Mouse (Mus musculus) limb, embryonic 14.5 days (tissue): ENCODE data around the gene Pcbd2. TPM values are rescaled to one million over a fixed set of nuclear protein-coding genes. Genes with fewer than 3 reads are reported as not detected.
A peak's percentile ranks its signal among the peaks of the same experiment; 100 is the strongest.

Experiments used
- ATAC-seq: fragments of 200-750 bp; cut with Nextera tagmentation; 2 replicates; pipeline ENCODE4 v1.8.0; 2017; ENCODE audit warnings: low read depth, moderate number of reproducible peaks, moderate TSS enrichment; ENCODE audit not compliant: low FRiP score
- DNase-seq: peaks from one replicate; pipeline ENCODE4 v3.0.0-alpha.2; 2015; ENCODE audit warnings: low spot score
- H3K27ac ChIP-seq: fragments of 300-500 bp; sonication (generic); replicated peaks from 2 replicates; pipeline ENCODE4 v1.5.1; 2014; ENCODE audit warnings: low read depth, mild to moderate bottlenecking, low read length, moderate library complexity, mixed read lengths
- H3K27me3 ChIP-seq: fragments of 300-500 bp; sonication (generic); 2 replicates; pipeline ENCODE4 v1.6.1; 2014; ENCODE audit warnings: low read length, mixed read lengths; ENCODE audit not compliant: control insufficient read depth, insufficient read depth
- H3K36me3 ChIP-seq: fragments of 300-500 bp; sonication (generic); 2 replicates; pipeline ENCODE4 v1.6.1; 2014; ENCODE audit warnings: mild to moderate bottlenecking, low read length, moderate library complexity, mixed read lengths; ENCODE audit not compliant: control insufficient read depth, insufficient read depth
- H3K4me1 ChIP-seq: fragments of 300-500 bp; sonication (generic); 2 replicates; pipeline ENCODE4 v1.6.1; 2014; ENCODE audit warnings: antibody characterized with exemption, low read length, mixed read lengths; ENCODE audit not compliant: control insufficient read depth, insufficient read depth
- H3K4me2 ChIP-seq: fragments of 300-500 bp; sonication (generic); replicated peaks from 2 replicates; pipeline ENCODE4 v1.6.1; 2014; ENCODE audit warnings: low read depth, mild to moderate bottlenecking, low read length, moderate library complexity; ENCODE audit not compliant: severe bottlenecking
- H3K4me3 ChIP-seq: fragments of 300-500 bp; sonication (generic); replicated peaks from 2 replicates; pipeline ENCODE4 v1.5.1; 2014; ENCODE audit warnings: low read length
- H3K9ac ChIP-seq: fragments of 300-500 bp; sonication (generic); 2 replicates; pipeline ENCODE4 v1.6.1; 2014; ENCODE audit warnings: mild to moderate bottlenecking, low read depth, low read length, moderate library complexity; ENCODE audit not compliant: severe bottlenecking
- H3K9me3 ChIP-seq: fragments of 300-500 bp; sonication (generic); 2 replicates; pipeline ENCODE4 v1.6.1; 2016; ENCODE audit warnings: low read length; ENCODE audit not compliant: control insufficient read depth
- POLR2A ChIP-seq: fragments of 200-500 bp; IDR thresholded peaks from 2 replicates; pipeline ENCODE4 v1.8.0; 2012; ENCODE audit warnings: inconsistent platforms, mild to moderate bottlenecking, moderate library complexity, borderline replicate concordance; ENCODE audit not compliant: insufficient read depth, insufficient read length; ENCODE audit errors: extremely low read depth
- WGBS: fragments of 180-500 bp; shearing (Covaris S2); extraction: QIAGEN DNeasy Blood & Tissue Kit; methylation state at CpG from one replicate; pipeline ENCODE4 v1.1.7; 2014; 5-methylcytosine and 5-hydroxymethylcytosine counted together
- polyA plus RNA-seq, 2 experiments: library from polyadenylated mRNA; depleted of rRNA in 1 of 2; stranded (reverse) in 1 of 2; unstranded in 1 of 2; fragments of >200 nt; fragmentation: Nextera tagmentation in 1 of 2; extraction: Ambion mirVana in 1 of 2; gene quantifications; 2 replicates each; pipeline versions ENCODE4 v1.2.1 to v1.2.3; 2012 to 2014

The Pcbd2 gene
- polyA plus RNA-seq, 2 experiments, result 40.9 to 41.7 TPM

GRCm38 (mm10) chr13:55712846-55713245 is 14.3 kb upstream of the Pcbd2 start:
- Histone ChIP-seq H3K4me1 (peaks cover 16% of the 10 kb centered on the region), H3K4me2 (no peak overlapping the region), H3K36me3 (0 out of 2 replicates have a peak, but pooled peaks cover 2% of the 10 kb centered on the region), H3K9me3 (no peaks in the 10 kb centered on the region), H3K4me3 (no peak overlapping the region), H3K9ac (no peak overlapping the region), H3K27ac (no peak overlapping the region), H3K27me3 (no peaks in the 10 kb centered on the region)
- ATAC-seq, result no peak
- WGBS, result 92% methylated on average over 3 of the region's 3 CpGs
- TF ChIP-seq POLR2A, result no peak
- no peak for DNase-seq

GRCm38 (mm10) chr13:55714501-55715166 is 12.5 kb upstream of the Pcbd2 start, which contains the start of gene Txndc15:
Gene Txndc15 (plus strand): TSS chr13:55714650.
- peaks cover 12% of the 10 kb centered on the region for H3K4me1 ChIP-seq
- peaks cover 17% of the 10 kb centered on the region for H3K36me3 ChIP-seq
- H3K27ac ChIP-seq, result peak within 1 kb of the TSS; percentile 86
- ATAC-seq, result peak; percentile 95
- H3K4me3 ChIP-seq, result peak within 1 kb of the TSS; percentile 99
- DNase-seq, result peak; percentile 82
- no peaks in the 10 kb centered on the region for H3K27me3 ChIP-seq
- peak within 1 kb of the TSS; percentile 96 for H3K9ac ChIP-seq
- peak; percentile 75; the same call in 1 of the 2 replicates for TF ChIP-seq POLR2A
- WGBS, result 0% methylated on average over 56 of the region's 63 CpGs
- peak within 1 kb of the TSS; percentile 63 for H3K4me2 ChIP-seq
- H3K9me3 ChIP-seq, result no peaks in the 10 kb centered on the region

- Histone ChIP-seq H3K4me2 (peak overlapping the region; percentile 63), H3K36me3 (peaks cover 17% of the 10 kb centered on the region), H3K27ac (peak overlapping the region; percentile 86), H3K4me3 (peak overlapping the region; percentile 99), H3K9ac (peak overlapping the region; percentile 96), H3K9me3 (no peaks in the 10 kb centered on the region), H3K4me1 (peaks cover 9% of the 10 kb centered on the region), H3K27me3 (no peaks in the 10 kb centered on the region)
- ATAC-seq, result no peak
- TF ChIP-seq POLR2A, result no peak
- DNase-seq, result no peak
- WGBS, result 6% methylated on average over 5 of the region's 5 CpGs
These were observed 12.0 kb upstream of the Pcbd2 start for GRCm38 (mm10) chr13:55715167-55715512.

DNA sequence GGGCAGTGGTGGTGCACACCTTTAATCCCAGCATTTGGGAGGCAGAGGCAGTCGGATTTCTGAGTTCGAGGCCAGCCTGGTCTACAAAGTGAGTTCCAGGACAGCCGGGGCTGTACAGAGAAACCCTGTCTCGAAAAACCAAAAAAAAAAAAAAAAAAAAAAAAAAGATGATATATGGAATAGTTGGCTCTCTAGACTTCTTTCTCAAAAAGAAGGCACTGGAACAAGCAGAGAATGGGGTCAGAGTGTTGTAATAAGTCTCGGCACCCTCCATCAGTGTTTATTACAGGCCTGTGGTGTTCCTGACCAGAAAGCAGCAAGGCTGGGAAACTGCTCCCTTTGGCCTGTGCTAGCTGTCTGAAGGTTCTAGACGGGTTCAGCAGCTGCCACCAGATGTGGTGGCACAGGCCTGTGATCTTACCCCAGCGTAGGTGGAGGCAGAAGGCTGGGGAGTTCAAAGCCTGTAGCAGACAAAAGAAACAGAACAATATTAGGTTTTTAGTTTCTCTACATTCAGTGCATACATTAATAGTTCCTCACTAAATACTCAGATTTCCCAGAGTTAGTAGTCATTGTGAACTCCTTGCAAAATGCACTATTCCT is 11.2 kb upstream of the Pcbd2 start:
- no peak for DNase-seq
- H3K36me3 ChIP-seq, result peaks cover 26% of the 10 kb centered on the region
- no peak for ATAC-seq
- H3K9me3 ChIP-seq, result no peaks in the 10 kb centered on the region
- no peak for TF ChIP-seq POLR2A
- no peak overlapping the region for H3K27ac ChIP-seq
- WGBS, result 71% methylated on average over 7 of the region's 7 CpGs
- no peaks in the 10 kb centered on the region for H3K27me3 ChIP-seq
- peak overlapping the region; percentile 63; the same call in 1 of the 2 replicates for H3K4me2 ChIP-seq
- H3K4me1 ChIP-seq, result peaks cover 9% of the 10 kb centered on the region
- peak overlapping the region; percentile 99; the same call in 1 of the 2 replicates for H3K4me3 ChIP-seq
- H3K9ac ChIP-seq, result no peak overlapping the region

DNA sequence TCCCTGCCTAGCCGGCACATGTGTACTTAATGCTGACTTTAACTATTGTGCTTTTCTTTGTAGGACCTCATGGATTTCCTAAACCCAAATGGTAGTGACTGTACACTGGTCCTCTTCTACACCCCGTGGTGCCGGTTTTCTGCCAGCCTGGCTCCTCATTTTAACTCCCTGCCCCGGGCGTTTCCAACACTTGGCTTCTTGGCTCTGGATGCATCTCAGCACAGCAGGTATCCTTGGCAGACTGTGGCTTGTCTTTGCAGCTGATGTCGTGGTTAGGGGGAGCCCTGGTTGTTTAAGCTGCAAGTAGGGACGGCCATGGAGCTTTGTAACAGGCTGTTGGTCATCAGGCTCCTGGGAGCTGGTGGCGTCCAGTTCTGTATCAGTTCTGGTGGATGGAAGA is 5.7 kb upstream of the Pcbd2 start:
- Histone ChIP-seq H3K27me3 (no peaks in the 10 kb centered on the region), H3K4me2 (no peak overlapping the region), H3K36me3 (peaks cover 54% of the 10 kb centered on the region), H3K27ac (no peak overlapping the region), H3K9ac (no peak overlapping the region), H3K9me3 (no peaks in the 10 kb centered on the region), H3K4me1 (peaks cover 2% of the 10 kb centered on the region; the same call in 1 of the 2 replicates), H3K4me3 (no peak overlapping the region)
- TF ChIP-seq POLR2A, result no peak
- ATAC-seq (no peak), DNase-seq (no peak)
- 77% methylated on average over 8 of the region's 8 CpGs for WGBS
